Mouse (Mus musculus): Measurements from ENCODE around the gene Scd2. TPM values are rescaled to one million over a fixed set of nuclear protein-coding genes. Genes with fewer than 3 reads are reported as not detected.

Gene Scd2
- polyA plus RNA-seq, 1 experiment from 2014 or later, result 178 TPM

DNA sequence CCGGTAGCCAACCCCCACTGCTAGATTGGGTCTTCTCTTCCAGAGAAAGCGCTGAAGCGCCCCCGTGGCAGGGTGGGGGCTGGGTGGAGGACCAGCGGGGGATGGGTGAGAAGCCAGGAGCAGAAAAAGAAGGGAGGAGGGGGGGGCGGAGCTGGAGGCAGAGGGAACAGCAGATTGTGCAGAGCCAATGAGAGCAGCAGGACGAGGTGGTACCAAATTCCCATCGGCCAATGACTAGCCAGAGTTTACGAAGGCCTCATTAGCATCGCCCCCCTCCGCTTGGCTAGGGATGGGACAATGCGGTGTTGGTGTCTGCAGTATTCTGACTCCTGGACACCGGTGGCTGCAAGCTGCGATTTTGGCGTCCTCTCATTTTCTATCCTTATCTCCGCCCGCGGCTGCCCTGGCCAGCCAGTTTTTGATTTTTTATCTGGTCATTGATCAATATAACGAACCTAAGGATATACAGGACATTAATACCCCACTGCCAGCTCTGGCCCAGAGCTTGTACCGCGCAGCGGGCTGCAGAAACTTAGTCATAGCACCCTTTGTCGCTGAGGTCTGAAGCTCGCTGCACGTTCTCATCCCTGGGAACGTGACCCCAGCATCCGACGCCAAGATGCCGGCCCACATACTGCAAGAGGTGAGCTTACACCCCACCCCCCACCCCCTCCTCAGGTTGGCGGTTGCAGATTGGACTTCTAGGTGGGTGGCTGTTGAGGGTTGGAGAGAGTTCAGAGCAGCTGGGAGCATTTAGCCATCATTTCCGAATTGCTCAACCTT is 486 bp downstream of the Scd2 start:
- Histone ChIP-seq H3K27ac (ENCODE audit: low read length) (peak overlapping the region; percentile 97), H3K9me3 (ENCODE audit: low read length) (no peaks in the 10 kb centered on the region), H3K4me1 (ENCODE audit: insufficient read depth, low read length) (peaks cover 66% of the 10 kb centered on the region), H3K36me3 (ENCODE audit: insufficient read depth, low read length) (peaks cover 23% of the 10 kb centered on the region), H3K4me2 (replicated peaks; ENCODE audit: low read depth, low read length) (peak overlapping the region; percentile 93), H3K4me3 (ENCODE audit: low read length) (peak overlapping the region; percentile 92), H3K27me3 (ENCODE audit: insufficient read depth, low read length) (no peaks in the 10 kb centered on the region), H3K9ac (replicated peaks; ENCODE audit: low read length) (peak overlapping the region; percentile 90)
- peak; percentile 97 for ATAC-seq (ENCODE audit: low FRiP score, low TSS enrichment)
- WGBS, result under 1% methylated on average over 31 of the region's 31 CpGs

DNA sequence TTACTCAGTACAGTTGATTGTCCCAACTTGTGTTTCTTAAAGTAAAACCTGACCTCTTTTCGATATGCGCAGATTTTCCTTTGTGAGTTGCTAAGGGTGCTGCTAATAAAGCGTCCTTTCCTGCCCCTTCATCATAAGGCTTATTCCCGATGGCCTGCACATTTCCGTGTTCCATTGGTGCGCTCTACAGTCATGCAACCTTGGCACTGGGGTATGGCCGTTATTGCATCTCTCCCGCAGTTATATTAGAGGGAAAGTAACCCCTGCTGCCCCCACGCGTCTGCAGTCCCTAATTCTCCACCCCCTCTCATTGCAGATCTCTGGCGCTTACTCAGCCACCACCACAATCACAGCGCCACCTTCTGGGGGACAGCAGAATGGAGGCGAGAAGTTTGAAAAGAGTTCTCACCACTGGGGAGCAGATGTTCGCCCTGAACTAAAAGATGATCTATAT is 1.1 kb downstream of the Scd2 start:
- Histone ChIP-seq H3K9me3 (ENCODE audit: low read length) (no peaks in the 10 kb centered on the region), H3K36me3 (ENCODE audit: insufficient read depth, low read length) (peaks cover 28% of the 10 kb centered on the region), H3K27ac (ENCODE audit: low read length) (peak overlapping the region; percentile 97), H3K9ac (replicated peaks; ENCODE audit: low read length) (peak overlapping the region; percentile 90), H3K4me3 (ENCODE audit: low read length) (peak overlapping the region; percentile 92), H3K27me3 (ENCODE audit: insufficient read depth, low read length) (no peaks in the 10 kb centered on the region), H3K4me1 (ENCODE audit: insufficient read depth, low read length) (peaks cover 70% of the 10 kb centered on the region), H3K4me2 (replicated peaks; ENCODE audit: low read depth, low read length) (peak overlapping the region; percentile 93)
- ATAC-seq (ENCODE audit: low FRiP score, low TSS enrichment), result peak; percentile 64; the same call in 1 of the 2 replicates
- under 1% methylated on average over 14 of the region's 14 CpGs for WGBS

DNA sequence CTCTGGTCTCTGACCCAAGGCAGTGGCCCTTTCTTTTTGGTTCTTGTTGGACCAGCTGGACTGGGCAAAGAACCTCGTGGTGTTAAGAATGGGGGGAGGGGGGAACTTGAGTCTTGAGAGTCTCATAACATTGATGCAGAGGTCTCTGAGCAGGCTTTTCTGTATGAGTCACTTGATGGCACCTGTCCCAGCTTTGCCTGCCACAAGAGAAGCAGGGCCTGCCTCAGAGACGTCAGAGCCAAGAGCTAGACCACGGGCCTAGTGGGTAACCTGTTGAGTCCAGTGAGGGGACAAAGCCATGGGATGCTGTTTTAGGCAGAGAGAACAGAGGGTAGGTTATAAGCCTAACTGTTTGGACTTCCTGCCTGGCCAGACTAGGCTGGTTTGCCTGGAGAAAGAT is 1.8 kb downstream of the Scd2 start:
- Histone ChIP-seq H3K4me3 (ENCODE audit: low read length) (peak overlapping the region; percentile 92), H3K36me3 (ENCODE audit: insufficient read depth, low read length) (peaks cover 33% of the 10 kb centered on the region), H3K9me3 (ENCODE audit: low read length) (no peaks in the 10 kb centered on the region), H3K4me1 (ENCODE audit: insufficient read depth, low read length) (peaks cover 70% of the 10 kb centered on the region), H3K9ac (replicated peaks; ENCODE audit: low read length) (peak overlapping the region; percentile 90), H3K27me3 (ENCODE audit: insufficient read depth, low read length) (no peaks in the 10 kb centered on the region), H3K4me2 (replicated peaks; ENCODE audit: low read depth, low read length) (peak overlapping the region; percentile 93), H3K27ac (ENCODE audit: low read length) (peak overlapping the region; percentile 47; the same call in 1 of the 2 replicates)
- no peak for ATAC-seq (ENCODE audit: low FRiP score, low TSS enrichment)
- WGBS, result 7% methylated on average over 3 of the region's 3 CpGs

DNA sequence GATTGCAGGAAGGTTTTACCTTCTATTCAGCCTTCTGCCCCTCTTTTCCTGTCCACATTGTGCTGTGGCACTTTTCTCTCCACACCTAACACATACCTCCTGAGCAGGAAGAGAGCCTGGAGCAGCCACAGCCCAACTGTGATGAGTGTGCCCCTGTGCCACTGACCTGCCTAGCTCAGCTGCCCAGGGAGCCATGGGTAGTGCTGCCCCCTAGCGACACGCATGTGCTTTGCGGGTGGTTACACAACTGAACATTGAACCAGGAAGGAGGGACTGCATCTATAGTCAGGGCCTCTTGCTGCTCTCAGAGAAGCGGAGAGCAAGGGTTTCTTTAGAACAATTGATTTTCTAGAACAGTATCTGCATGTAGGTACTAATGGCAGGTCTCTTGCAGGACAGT is 2.3 kb downstream of the Scd2 start:
- H3K9ac ChIP-seq (replicated peaks; ENCODE audit: low read length), result peak overlapping the region; percentile 90
- peak overlapping the region; percentile 92 for H3K4me3 ChIP-seq (ENCODE audit: low read length)
- no peak for ATAC-seq (ENCODE audit: low FRiP score, low TSS enrichment)
- H3K4me2 ChIP-seq (replicated peaks; ENCODE audit: low read depth, low read length), result peak overlapping the region; percentile 93
- WGBS, result 3% methylated on average over 4 of the region's 4 CpGs
- H3K9me3 ChIP-seq (ENCODE audit: low read length), result no peaks in the 10 kb centered on the region
- peaks cover 38% of the 10 kb centered on the region for H3K36me3 ChIP-seq (ENCODE audit: insufficient read depth, low read length)
- no peak overlapping the region; the same call in 1 of the 2 replicates for H3K27ac ChIP-seq (ENCODE audit: low read length)
- no peaks in the 10 kb centered on the region for H3K27me3 ChIP-seq (ENCODE audit: insufficient read depth, low read length)
- peaks cover 72% of the 10 kb centered on the region for H3K4me1 ChIP-seq (ENCODE audit: insufficient read depth, low read length)

DNA sequence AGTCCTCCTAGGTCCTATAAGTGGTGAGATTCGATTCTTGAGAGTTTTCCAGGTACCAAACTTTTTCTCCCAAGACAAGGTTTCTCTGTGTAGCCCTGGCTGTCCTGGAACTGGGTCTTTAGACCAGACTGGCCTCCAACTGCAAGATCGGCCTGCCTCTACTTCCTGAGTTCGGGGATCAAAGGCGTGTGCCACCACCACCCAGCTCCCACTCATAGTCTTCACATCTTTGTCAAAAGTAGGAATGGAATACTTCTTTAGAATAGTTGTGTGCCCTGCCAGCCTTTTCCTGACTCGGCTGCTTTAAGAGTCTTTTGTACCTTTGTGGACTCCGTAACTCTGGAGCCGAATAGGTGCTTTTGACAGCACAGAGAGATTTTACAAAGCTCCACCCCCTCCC is 2.7 kb downstream of the Scd2 start:
- peak overlapping the region; percentile 92 for H3K4me3 ChIP-seq (ENCODE audit: low read length)
- H3K4me2 ChIP-seq (replicated peaks; ENCODE audit: low read depth, low read length), result peak overlapping the region; percentile 93
- peak overlapping the region; percentile 90 for H3K9ac ChIP-seq (replicated peaks; ENCODE audit: low read length)
- H3K27ac ChIP-seq (ENCODE audit: low read length), result no peak overlapping the region
- no peaks in the 10 kb centered on the region for H3K9me3 ChIP-seq (ENCODE audit: low read length)
- peaks cover 76% of the 10 kb centered on the region for H3K4me1 ChIP-seq (ENCODE audit: insufficient read depth, low read length)
- WGBS, result 15% methylated on average over 7 of the region's 7 CpGs
- H3K36me3 ChIP-seq (ENCODE audit: insufficient read depth, low read length), result peaks cover 42% of the 10 kb centered on the region
- no peak for ATAC-seq (ENCODE audit: low FRiP score, low TSS enrichment)
- H3K27me3 ChIP-seq (ENCODE audit: insufficient read depth, low read length), result no peaks in the 10 kb centered on the region

DNA sequence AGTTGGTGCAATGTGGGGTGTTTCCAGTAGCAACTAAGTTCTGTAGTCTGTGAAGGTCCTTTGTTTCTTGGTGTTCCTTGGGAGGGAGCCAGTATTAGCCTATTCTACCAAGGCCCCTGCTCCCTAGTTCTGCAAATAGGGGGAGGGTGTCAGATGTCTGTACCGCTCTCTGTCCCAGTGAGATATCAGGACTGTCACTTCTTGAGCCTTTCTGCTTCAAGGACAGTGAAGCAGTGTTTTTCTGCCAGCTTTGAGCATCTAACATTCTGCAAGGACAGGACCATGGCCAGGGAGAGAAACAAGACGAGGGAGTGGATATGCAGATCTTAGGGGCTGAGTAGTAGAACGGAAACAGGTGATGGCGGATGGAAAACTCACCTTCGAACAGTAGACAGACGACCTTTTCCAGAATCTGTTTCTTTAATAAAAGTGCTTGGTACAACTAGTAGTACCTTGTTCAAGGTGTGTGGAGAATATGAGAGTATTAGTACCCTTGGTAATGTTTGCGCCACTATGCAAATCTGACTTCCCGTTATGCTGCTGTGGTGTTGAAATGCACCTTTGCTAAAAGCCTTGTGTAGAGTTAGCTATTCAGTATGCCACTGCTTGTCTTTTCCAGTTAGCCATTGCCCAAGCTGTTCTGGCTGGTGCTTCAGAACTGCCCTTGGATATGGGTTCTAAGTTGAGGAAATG is 3.7 kb downstream of the Scd2 start:
- H3K4me1 ChIP-seq (ENCODE audit: insufficient read depth, low read length), result peaks cover 78% of the 10 kb centered on the region
- H3K9me3 ChIP-seq (ENCODE audit: low read length), result no peaks in the 10 kb centered on the region
- H3K27me3 ChIP-seq (ENCODE audit: insufficient read depth, low read length), result no peaks in the 10 kb centered on the region
- no peak for ATAC-seq (ENCODE audit: low FRiP score, low TSS enrichment)
- H3K27ac ChIP-seq (ENCODE audit: low read length), result no peak overlapping the region
- 44% methylated on average over 8 of the region's 8 CpGs for WGBS
- peak overlapping the region; percentile 90 for H3K9ac ChIP-seq (replicated peaks; ENCODE audit: low read length)
- H3K36me3 ChIP-seq (ENCODE audit: insufficient read depth, low read length), result peaks cover 51% of the 10 kb centered on the region
- H3K4me2 ChIP-seq (replicated peaks; ENCODE audit: low read depth, low read length), result peak overlapping the region; percentile 93
- H3K4me3 ChIP-seq (ENCODE audit: low read length), result peak overlapping the region; percentile 92

DNA sequence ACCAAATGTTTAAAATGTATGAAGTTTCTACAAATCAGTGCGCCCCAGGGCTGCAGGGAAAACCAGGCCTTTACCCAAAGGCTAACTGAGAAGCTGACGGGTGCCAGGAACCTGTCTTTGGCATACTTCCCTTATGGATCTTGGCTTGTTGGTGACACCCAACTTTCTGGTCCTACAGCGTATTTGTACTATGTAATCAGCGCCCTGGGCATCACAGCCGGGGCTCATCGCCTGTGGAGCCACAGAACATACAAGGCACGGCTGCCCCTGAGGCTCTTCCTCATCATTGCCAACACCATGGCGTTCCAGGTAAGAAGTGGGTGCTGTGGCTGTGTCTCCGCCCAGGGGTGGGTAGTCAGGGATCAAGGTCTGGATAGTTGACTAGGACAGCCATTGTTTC is 4.4 kb downstream of the Scd2 start:
- 80% methylated on average over 9 of the region's 9 CpGs for WGBS
- no peaks in the 10 kb centered on the region for H3K27me3 ChIP-seq (ENCODE audit: insufficient read depth, low read length)
- peaks cover 78% of the 10 kb centered on the region for H3K4me1 ChIP-seq (ENCODE audit: insufficient read depth, low read length)
- ATAC-seq (ENCODE audit: low FRiP score, low TSS enrichment), result no peak
- H3K36me3 ChIP-seq (ENCODE audit: insufficient read depth, low read length), result peaks cover 57% of the 10 kb centered on the region
- H3K4me3 ChIP-seq (ENCODE audit: low read length), result peak overlapping the region; percentile 92
- H3K4me2 ChIP-seq (replicated peaks; ENCODE audit: low read depth, low read length), result peak overlapping the region; percentile 93
- no peaks in the 10 kb centered on the region for H3K9me3 ChIP-seq (ENCODE audit: low read length)
- H3K27ac ChIP-seq (ENCODE audit: low read length), result no peak overlapping the region
- H3K9ac ChIP-seq (replicated peaks; ENCODE audit: low read length), result 0 out of 2 replicates have a peak overlapping the region, but pooled peaks have one; percentile 90

DNA sequence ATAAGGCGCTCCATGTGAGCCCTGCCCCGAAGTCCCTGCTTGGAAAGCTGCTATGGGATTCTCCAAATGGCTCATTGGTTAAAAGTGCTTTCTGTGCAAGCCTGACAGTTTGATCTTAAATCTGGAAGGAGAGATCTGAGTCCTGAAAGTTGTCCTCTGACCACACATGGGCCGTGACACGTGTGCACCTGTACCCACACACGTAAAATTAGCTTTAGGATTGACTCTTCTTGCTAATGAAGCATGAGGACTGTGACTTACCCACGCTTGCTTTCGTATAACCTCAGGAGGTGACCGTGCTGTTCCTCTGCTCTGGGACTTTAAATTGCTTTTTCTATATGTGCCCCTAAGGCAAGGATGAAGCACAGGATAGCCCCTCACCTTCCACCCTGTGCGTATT is 5.6 kb downstream of the Scd2 start:
- Histone ChIP-seq H3K4me3 (ENCODE audit: low read length) (peak overlapping the region; percentile 92; the same call in 1 of the 2 replicates), H3K27ac (ENCODE audit: low read length) (no peak overlapping the region), H3K9ac (replicated peaks; ENCODE audit: low read length) (no peak overlapping the region), H3K36me3 (ENCODE audit: insufficient read depth, low read length) (peaks cover 68% of the 10 kb centered on the region), H3K4me1 (ENCODE audit: insufficient read depth, low read length) (peaks cover 76% of the 10 kb centered on the region), H3K4me2 (replicated peaks; ENCODE audit: low read depth, low read length) (peak overlapping the region; percentile 93), H3K27me3 (ENCODE audit: insufficient read depth, low read length) (no peaks in the 10 kb centered on the region), H3K9me3 (ENCODE audit: low read length) (no peaks in the 10 kb centered on the region)
- WGBS, result 84% methylated on average over 9 of the region's 9 CpGs
- no peak for ATAC-seq (ENCODE audit: low FRiP score, low TSS enrichment)

DNA sequence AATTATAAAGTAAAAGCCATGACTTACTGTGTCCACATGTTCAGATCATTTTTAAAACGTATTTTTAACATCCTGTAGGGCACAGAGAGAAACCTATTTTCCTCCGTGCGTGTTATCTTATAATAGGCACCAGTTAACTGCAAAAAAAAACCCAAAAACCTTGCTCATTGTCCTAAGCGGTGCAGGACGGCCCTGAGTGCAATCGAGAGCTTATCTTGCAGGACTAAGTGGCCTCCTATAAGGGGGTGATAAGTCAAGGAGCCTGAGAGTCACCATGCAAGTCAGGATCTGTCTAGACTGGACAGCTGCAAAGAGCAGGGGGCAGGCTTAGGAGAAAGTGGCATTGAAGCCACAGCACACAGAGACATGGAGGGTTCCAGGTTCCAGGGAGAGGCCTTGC is 6.4 kb downstream of the Scd2 start:
- no peaks in the 10 kb centered on the region for H3K9me3 ChIP-seq (ENCODE audit: low read length)
- H3K4me3 ChIP-seq (ENCODE audit: low read length), result no peak overlapping the region
- H3K9ac ChIP-seq (replicated peaks; ENCODE audit: low read length), result no peak overlapping the region
- H3K36me3 ChIP-seq (ENCODE audit: insufficient read depth, low read length), result peaks cover 76% of the 10 kb centered on the region
- WGBS, result 75% methylated on average over 6 of the region's 6 CpGs
- no peak for ATAC-seq (ENCODE audit: low FRiP score, low TSS enrichment)
- no peaks in the 10 kb centered on the region for H3K27me3 ChIP-seq (ENCODE audit: insufficient read depth, low read length)
- peaks cover 75% of the 10 kb centered on the region for H3K4me1 ChIP-seq (ENCODE audit: insufficient read depth, low read length)
- no peak overlapping the region for H3K4me2 ChIP-seq (replicated peaks; ENCODE audit: low read depth, low read length)
- H3K27ac ChIP-seq (ENCODE audit: low read length), result no peak overlapping the region

DNA sequence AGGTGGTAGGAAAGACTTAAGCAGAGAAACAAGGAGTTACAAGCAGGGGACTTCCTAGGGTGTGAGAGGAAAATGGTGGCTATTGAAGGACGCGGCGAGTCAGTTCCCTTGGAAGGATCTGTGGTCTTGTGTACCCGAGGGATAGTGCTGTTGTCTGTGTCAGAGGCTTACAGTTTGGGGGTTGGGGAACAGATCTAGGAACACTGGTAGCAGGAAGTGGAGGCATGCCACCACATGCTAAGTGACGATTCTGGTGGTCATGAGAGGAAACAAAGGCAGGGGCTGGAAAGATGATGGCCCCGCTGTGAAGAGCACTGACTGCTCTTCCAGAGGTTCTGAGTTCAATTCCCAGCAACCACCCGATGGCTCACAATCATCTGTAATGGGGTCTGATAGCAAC is 7.0 kb downstream of the Scd2 start:
- no peak for ATAC-seq (ENCODE audit: low FRiP score, low TSS enrichment)
- no peak overlapping the region for H3K4me2 ChIP-seq (replicated peaks; ENCODE audit: low read depth, low read length)
- H3K9me3 ChIP-seq (ENCODE audit: low read length), result no peaks in the 10 kb centered on the region
- H3K36me3 ChIP-seq (ENCODE audit: insufficient read depth, low read length), result peaks cover 83% of the 10 kb centered on the region
- no peaks in the 10 kb centered on the region for H3K27me3 ChIP-seq (ENCODE audit: insufficient read depth, low read length)
- peaks cover 69% of the 10 kb centered on the region for H3K4me1 ChIP-seq (ENCODE audit: insufficient read depth, low read length)
- H3K4me3 ChIP-seq (ENCODE audit: low read length), result no peak overlapping the region
- no peak overlapping the region for H3K9ac ChIP-seq (replicated peaks; ENCODE audit: low read length)
- 75% methylated on average over 7 of the region's 7 CpGs for WGBS
- H3K27ac ChIP-seq (ENCODE audit: low read length), result no peak overlapping the region
